Comparison of ENCODE assay signal across 22 mouse cellular contexts in genomic region chr4:58504250-58504649, GRCm38 (mm10). TPM values are rescaled to one million over a fixed set of nuclear protein-coding genes. Genes with fewer than 3 reads are reported as not detected.
DNase-seq lines count a peak whose midpoint lies in the region; ATAC-seq and TF ChIP-seq lines count a peak whose summit lies in the region.
"Had no signal": no experiment of that assay in that cellular context is flagged by ENCODE, and none has a peak within 500 bp of the region (broad histone marks: within the 10 kb centered on the region; RNA-seq: fewer than 3 reads in every experiment).

No protein-coding gene starts in this region.

- H3K4me2 ChIP-seq in kidney, embryonic 14.5 days (replicated peaks; ENCODE audit: low read depth, low read length): no peak overlapping the region
- H3K4me2 ChIP-seq in kidney, embryonic 15.5 days: no peak overlapping the region
- H3K4me2 ChIP-seq in kidney, embryonic 16.5 days (replicated peaks; ENCODE audit: low read depth, low read length): no peak overlapping the region
- H3K4me2 ChIP-seq in kidney, postnatal 0 days (ENCODE audit: low read length): no peak overlapping the region

- H3K9ac ChIP-seq in kidney, embryonic 14.5 days (ENCODE audit: low read depth, low read length): no peak overlapping the region
- no peak overlapping the region for H3K9ac ChIP-seq in kidney, embryonic 15.5 days
- no peak overlapping the region for H3K9ac ChIP-seq in kidney, embryonic 16.5 days (replicated peaks; ENCODE audit: low read length)
- no peak overlapping the region for H3K9ac ChIP-seq in kidney, postnatal 0 days (ENCODE audit: low read depth, low read length)

- ATAC-seq in kidney, embryonic 14.5 days (ENCODE audit: low FRiP score, low TSS enrichment): peak; percentile 53; the same call in 1 of the 2 replicates
- 0 out of 2 replicates have a peak, but pooled peaks have one; percentile 40 for ATAC-seq in kidney, embryonic 15.5 days (replicated peaks; ENCODE audit: low FRiP score)
- peak; percentile 57 for ATAC-seq in kidney, embryonic 16.5 days (ENCODE audit: low FRiP score, low TSS enrichment)
- ATAC-seq in kidney, postnatal 0 days (replicated peaks; ENCODE audit: low FRiP score, low read depth): 0 out of 2 replicates have a peak, but pooled peaks have one; percentile 21
- ATAC-seq: activated CD4-positive, CD25-positive, alpha-beta regulatory T cell, adult 4 months; CD4-positive, CD25-positive, alpha-beta regulatory T cell, adult 4 months; Patski had no signal

- no peak overlapping the region for H3K27ac ChIP-seq in kidney, embryonic 14.5 days (ENCODE audit: low read depth, low read length)
- H3K27ac ChIP-seq in kidney, embryonic 15.5 days: 0 out of 2 replicates have a peak overlapping the region, but pooled peaks have one; percentile 15
- no peak overlapping the region for H3K27ac ChIP-seq in kidney, embryonic 16.5 days (ENCODE audit: low read length)
- H3K27ac ChIP-seq in kidney, postnatal 0 days: no peak overlapping the region

- no peaks in the 10 kb centered on the region for H3K36me3 ChIP-seq in kidney, embryonic 14.5 days (ENCODE audit: control insufficient read depth, insufficient read depth, low read length)
- peaks cover 11% of the 10 kb centered on the region for H3K36me3 ChIP-seq in kidney, embryonic 15.5 days
- H3K36me3 ChIP-seq in kidney, embryonic 16.5 days (ENCODE audit: insufficient read depth, low read length): peaks cover 5% of the 10 kb centered on the region; the same call in 1 of the 2 replicates
- H3K36me3 ChIP-seq in kidney, postnatal 0 days (ENCODE audit: insufficient read depth, low read length): no peaks in the 10 kb centered on the region
- H3K36me3 ChIP-seq: G1E had no signal

- 53% methylated on average over 2 of the region's 2 CpGs for WGBS in kidney, embryonic 14.5 days
- WGBS in kidney, embryonic 15.5 days: 46% methylated on average over 2 of the region's 2 CpGs
- WGBS in kidney, embryonic 16.5 days: 54% methylated on average over 2 of the region's 2 CpGs
- 48% methylated on average over 2 of the region's 2 CpGs for WGBS in kidney, postnatal 0 days

- H3K27me3 ChIP-seq in kidney, embryonic 14.5 days (ENCODE audit: control insufficient read depth, insufficient read depth, low read length): no peaks in the 10 kb centered on the region
- H3K27me3 ChIP-seq in kidney, embryonic 15.5 days: no peaks in the 10 kb centered on the region
- no peaks in the 10 kb centered on the region for H3K27me3 ChIP-seq in kidney, embryonic 16.5 days (ENCODE audit: insufficient read depth, low read length)
- H3K27me3 ChIP-seq in kidney, postnatal 0 days (ENCODE audit: insufficient read depth, low read length): no peaks in the 10 kb centered on the region
- H3K27me3 ChIP-seq: CH12.LX, Patski had no signal

- DNase-seq in kidney, postnatal 36 days: no peak
- no peak for DNase-seq in kidney, adult 8-10 months
- DNase-seq in kidney, postnatal 14 days: no peak
- DNase-seq in kidney, postnatal 0 days (ENCODE audit: low spot score): peak; percentile 44
- no peak for DNase-seq in kidney, adult 11 months
- DNase-seq: adrenal gland, adult 2 months; adrenal gland, adult 8-10 months; adrenal gland, postnatal 10 days; adrenal gland, postnatal 14 days; adrenal gland, postnatal 25 days; adrenal gland, postnatal 36 days; B cell, adult 2 months; cerebellum, adult 11 months; cerebellum, adult 11-12 months had no signal

- no peak overlapping the region for H3K4me3 ChIP-seq in kidney, embryonic 14.5 days (ENCODE audit: low read length)
- H3K4me3 ChIP-seq in kidney, embryonic 15.5 days (replicated peaks): no peak overlapping the region
- no peak overlapping the region for H3K4me3 ChIP-seq in kidney, embryonic 16.5 days (ENCODE audit: low read length)
- H3K4me3 ChIP-seq in kidney, postnatal 0 days (replicated peaks; ENCODE audit: low read depth, low read length): no peak overlapping the region

- H3K4me1 ChIP-seq in kidney, embryonic 14.5 days (ENCODE audit: control insufficient read depth, insufficient read depth, low read length): peaks cover 8% of the 10 kb centered on the region; the same call in 1 of the 2 replicates
- H3K4me1 ChIP-seq in kidney, embryonic 15.5 days: peaks cover 19% of the 10 kb centered on the region
- peaks cover 12% of the 10 kb centered on the region for H3K4me1 ChIP-seq in kidney, embryonic 16.5 days (ENCODE audit: insufficient read depth, low read length)
- no peaks in the 10 kb centered on the region for H3K4me1 ChIP-seq in kidney, postnatal 0 days (replicated peaks; ENCODE audit: insufficient read depth, low read length)

- TF ChIP-seq CTCF in kidney, postnatal 0 days (IDR thresholded peaks at IDR 0.05; ENCODE audit: low read depth): no peak

- H3K9me3 ChIP-seq in kidney, embryonic 14.5 days (ENCODE audit: control insufficient read depth, low read length): no peaks in the 10 kb centered on the region
- H3K9me3 ChIP-seq in kidney, embryonic 15.5 days (replicated peaks): no peaks in the 10 kb centered on the region
- no peaks in the 10 kb centered on the region for H3K9me3 ChIP-seq in kidney, embryonic 16.5 days (ENCODE audit: low read length)
- no peaks in the 10 kb centered on the region for H3K9me3 ChIP-seq in kidney, postnatal 0 days (replicated peaks; ENCODE audit: low read length)

RNA-seq across cellular contexts. Expression of gene Lpar1, which starts 49.4 kb away (rescaled TPM):
- 30.0 and 37.4 TPM in 2 replicates for polyA plus RNA-seq in kidney, embryonic 14.5 days (2014; fragmentation: Nextera tagmentation; extraction: Ambion mirVana)
- 30.5 and 40.9 TPM in 2 replicates for polyA plus RNA-seq in kidney, embryonic 15.5 days (2015; fragmentation: Nextera tagmentation; extraction: Ambion mirVana)
- 36.2 and 37.0 TPM in 2 replicates for polyA plus RNA-seq in kidney, embryonic 16.5 days (2015; fragmentation: Nextera tagmentation; extraction: Ambion mirVana)
- polyA plus RNA-seq in kidney, postnatal 0 days (2015; fragmentation: Nextera tagmentation; extraction: Ambion mirVana): 23.1 and 24.9 TPM in 2 replicates
- polyA plus RNA-seq: activated CD4-positive, CD25-positive, alpha-beta regulatory T cell, adult 4 months; CD4-positive, CD25-positive, alpha-beta regulatory T cell, adult 4 months; G1E had no signal
